Mouse (Mus musculus) forebrain, embryonic 13.5 days (tissue): Measurements from ENCODE around the gene 1700047I17Rik2. TPM values are rescaled to one million over a fixed set of nuclear protein-coding genes. Genes with fewer than 3 reads are reported as not detected.
"Not testable (repeated sequence)": the region's sequence is repeated elsewhere in the genome, so short reads cannot be mapped to it uniquely, and the experiment has no call there.

ENCODE experiments used
- ATAC-seq: fragments of 200-750 bp; cut with Nextera tagmentation; 2 replicates; pipeline ENCODE4 v1.8.0; 2017
- H3K27ac ChIP-seq: fragments of 300-500 bp; sonication (generic); 2 replicates; pipeline ENCODE4 v1.5.1; 2015; ENCODE audit warnings: inconsistent platforms, mild to moderate bottlenecking, moderate library complexity
- H3K27me3 ChIP-seq: fragments of 300-500 bp; sonication (generic); 2 replicates; pipeline ENCODE4 v1.6.1; 2015; ENCODE audit warnings: mild to moderate bottlenecking, inconsistent platforms
- H3K36me3 ChIP-seq: fragments of 300-500 bp; sonication (generic); 2 replicates; pipeline ENCODE4 v1.6.1; 2015; ENCODE audit warnings: mild to moderate bottlenecking, inconsistent platforms; ENCODE audit not compliant: poor library complexity, severe bottlenecking
- H3K4me1 ChIP-seq: fragments of 300-500 bp; sonication (generic); 2 replicates; pipeline ENCODE4 v1.6.1; 2015; ENCODE audit warnings: inconsistent platforms
- H3K4me2 ChIP-seq: fragments of 300-500 bp; sonication (generic); 2 replicates; pipeline ENCODE4 v1.6.1; 2015; ENCODE audit warnings: inconsistent platforms, mild to moderate bottlenecking, moderate library complexity
- H3K4me3 ChIP-seq: fragments of 300-500 bp; sonication (generic); 2 replicates; pipeline ENCODE4 v1.5.1; 2015; ENCODE audit warnings: mild to moderate bottlenecking, inconsistent platforms
- H3K9ac ChIP-seq: fragments of 300-500 bp; sonication (generic); 2 replicates; pipeline ENCODE4 v1.6.1; 2015; ENCODE audit warnings: mild to moderate bottlenecking, inconsistent platforms
- H3K9me3 ChIP-seq: fragments of 300-500 bp; sonication (generic); replicated peaks from 2 replicates; pipeline ENCODE4 v1.6.1; 2016; ENCODE audit warnings: inconsistent platforms
- whole genome bisulfite sequencing: fragments of 180-500 bp; shearing (Covaris S2); methylation state at CpG from one replicate; pipeline ENCODE4 v1.1.7; 2015; 5-methylcytosine and 5-hydroxymethylcytosine counted together
- polyA plus RNA-seq: library from polyadenylated mRNA; unstranded; fragments of >200 nt; fragmentation: Nextera tagmentation; extraction: Ambion mirVana; gene quantifications from 2 replicates; pipeline ENCODE4 v1.2.1, GENCODE M21; 2015

Gene 1700047I17Rik2
- polyA plus RNA-seq, 1 experiment from 2014 or later: 1.3 TPM

- WGBS: no CpG with 5 or more reads among the region's 5 CpGs
- H3K4me2 ChIP-seq, H3K4me1 ChIP-seq, ATAC-seq, H3K4me3 ChIP-seq, H3K27ac ChIP-seq, H3K27me3 ChIP-seq, H3K36me3 ChIP-seq, H3K9ac ChIP-seq, H3K9me3 ChIP-seq: not testable (repeated sequence)
Measured at GRCm38 (mm10) chr12:55263385-55263784, 64.0 kb downstream of the 1700047I17Rik2 start.

Other genes with a start within 250 kb of the 1700047I17Rik2 start
- gene Gm20403, start 213.1 kb upstream of the 1700047I17Rik2 start, polyA plus RNA-seq: not detected in 2 replicates
- gene Baz1a, start 185.2 kb upstream of the 1700047I17Rik2 start, polyA plus RNA-seq: 27.0 and 29.9 TPM in 2 replicates
- 42.5 TPM in 2 replicates for gene 2700097O09Rik, start 119.5 kb upstream of the 1700047I17Rik2 start, polyA plus RNA-seq
- 167 and 195 TPM in 2 replicates for gene Srp54a, start 119.3 kb upstream of the 1700047I17Rik2 start, polyA plus RNA-seq
- gene Fam177a, start 75.1 kb upstream of the 1700047I17Rik2 start, polyA plus RNA-seq: 26.1 and 27.5 TPM in 2 replicates
- 63.0 and 65.2 TPM in 2 replicates for gene Srp54b, start 44.5 kb upstream of the 1700047I17Rik2 start, polyA plus RNA-seq
- 72.0 and 81.4 TPM in 2 replicates for gene Srp54c, start 30.6 kb downstream of the 1700047I17Rik2 start, polyA plus RNA-seq
- gene 1110008L16Rik, start 100.0 kb downstream of the 1700047I17Rik2 start, polyA plus RNA-seq: 8.9 and 12.3 TPM in 2 replicates
- 27.1 and 28.1 TPM in 2 replicates for gene Ppp2r3c, start 103.4 kb downstream of the 1700047I17Rik2 start, polyA plus RNA-seq
- gene Psma6, start 184.6 kb downstream of the 1700047I17Rik2 start, polyA plus RNA-seq: 505 and 510 TPM in 2 replicates